Mouse (Mus musculus): Measurements from ENCODE around the gene Abcc6. TPM values are rescaled to one million over a fixed set of nuclear protein-coding genes. Genes with fewer than 3 reads are reported as not detected.
A peak's percentile ranks its signal among the peaks of the same experiment; 100 is the strongest.

Abcc6 gene
- total and polyA plus RNA-seq, 3 experiments = 2.2 to 10.5 (median 6.4) TPM

- Histone ChIP-seq H3K36me3 (replicated peaks in 1 of 2; ENCODE audit: control insufficient read depth in 1 of 2, insufficient read depth in 1 of 2, low read length in 1 of 2) (no peaks in the 10 kb centered on the region), H3K4me1 (ENCODE audit: control insufficient read depth in 1 of 2, insufficient read depth in 2 of 2) (peaks cover 23 to 45% of the 10 kb centered on the region in 2 experiments), H3K4me2 (ENCODE audit: insufficient read depth, low read depth, poor library complexity, severe bottlenecking) (no peak overlapping the region), H3K27ac (ENCODE audit: insufficient read depth, low read depth) (peak overlapping the region; percentile 50; the same call in 1 of the 2 replicates), H3K27me3 (replicated peaks) (no peaks in the 10 kb centered on the region), H3K4me3 (replicated peaks in 1 of 3; ENCODE audit: low read depth in 2 of 3, low read length in 2 of 3, poor library complexity in 1 of 3) (peak overlapping the region in 1 of 3 experiments; percentile 15), H3K9me3 (replicated peaks; ENCODE audit: low read length) (no peaks in the 10 kb centered on the region), H3K79me2 (replicated peaks; ENCODE audit: control insufficient read depth, extremely low read depth, insufficient read depth, poor library complexity, severe bottlenecking) (peaks cover under 1% of the 10 kb centered on the region; the same call in 1 of the 2 replicates), H3K9ac (ENCODE audit: insufficient read depth, low read depth) (no peak overlapping the region)
- TF ChIP-seq MAX (IDR thresholded peaks at IDR 0.05; ENCODE audit: low read length) = no peak
- no peak for TF ChIP-seq ZNF384 (IDR thresholded peaks at IDR 0.05; ENCODE audit: low read depth, low read length)
- in situ Hi-C loops (cut with MboI; ENCODE audit: low pct_ligation_motif_present, low pct_unique_long_range_greater_than_20kb, low sequenced_read_pairs) = no loop called here
- dilution Hi-C loops (cut with MboI; ENCODE audit: extremely low pct_ligation_motif_present, extremely low pct_unique_long_range_greater_than_20kb, low sequenced_read_pairs) = no loop called here
- no peak for DNase-seq (ENCODE audit: extremely low read depth)
Measured at GRCm38 (mm10) chr7:46028681-46029080, 1.4 kb downstream of the Abcc6 start.

DNA sequence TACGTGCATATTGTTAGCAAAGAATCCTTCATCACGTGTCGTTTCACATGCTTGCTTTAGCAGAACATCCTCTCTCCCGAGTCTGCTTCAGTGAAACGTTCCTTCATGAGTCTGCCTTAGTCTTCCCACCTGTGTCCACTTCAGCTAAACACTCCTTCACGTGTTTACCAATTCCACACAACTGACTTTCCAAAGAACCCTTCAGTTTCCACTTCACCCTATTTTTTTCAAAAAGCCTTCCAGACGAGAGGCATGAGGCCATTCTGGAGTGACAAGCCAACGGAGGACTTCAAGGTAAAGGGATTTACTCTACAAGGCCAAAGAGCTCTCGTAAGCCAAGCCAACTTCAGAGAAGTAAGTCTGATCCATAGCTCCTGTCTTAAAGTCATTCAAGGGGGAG is 4.7 kb downstream of the Abcc6 start:
- dilution Hi-C loops (cut with MboI; ENCODE audit: extremely low pct_ligation_motif_present, extremely low pct_unique_long_range_greater_than_20kb, low sequenced_read_pairs) = no loop called here

DNA sequence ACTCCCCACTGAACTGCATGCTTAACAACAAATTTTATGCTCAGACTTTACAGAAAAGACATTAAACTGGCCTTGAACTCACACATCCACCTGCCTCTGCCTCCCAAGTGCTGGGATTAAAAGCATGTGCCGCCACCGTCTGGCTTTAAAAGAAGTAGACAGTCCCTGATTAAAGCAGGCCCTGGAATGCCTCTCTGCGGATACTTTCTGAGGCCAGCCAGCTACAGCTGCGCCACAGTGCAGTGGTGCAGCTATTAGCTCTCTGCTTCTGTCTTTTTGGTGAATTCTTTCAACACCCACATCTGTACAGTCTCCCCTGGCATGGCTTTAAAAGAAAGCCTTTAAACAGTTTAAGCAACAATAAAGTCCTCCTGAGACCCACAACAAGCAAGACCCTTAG is 8.2 kb downstream of the Abcc6 start:
- no peaks in the 10 kb centered on the region for H3K79me2 ChIP-seq (replicated peaks; ENCODE audit: control insufficient read depth, extremely low read depth, insufficient read depth, poor library complexity, severe bottlenecking)
- DNase-seq (ENCODE audit: extremely low read depth) = no peak
- dilution Hi-C loops (cut with MboI; ENCODE audit: extremely low pct_ligation_motif_present, extremely low pct_unique_long_range_greater_than_20kb, low sequenced_read_pairs) = no loop called here
- no peak overlapping the region for H3K27ac ChIP-seq (ENCODE audit: insufficient read depth, low read depth)
- H3K4me1 ChIP-seq (ENCODE audit: control insufficient read depth in 1 of 2, insufficient read depth in 2 of 2) = peaks cover 3 to 5% of the 10 kb centered on the region in 2 experiments; a peak in 2 of 4 replicates
- no peaks in the 10 kb centered on the region for H3K9me3 ChIP-seq (replicated peaks; ENCODE audit: low read length)
- H3K4me3 ChIP-seq (replicated peaks in 1 of 3; ENCODE audit: low read depth in 2 of 3, low read length in 2 of 3, poor library complexity in 1 of 3) = no peak overlapping the region
- no peaks in the 10 kb centered on the region for H3K27me3 ChIP-seq (replicated peaks)
- no peak overlapping the region for H3K4me2 ChIP-seq (ENCODE audit: insufficient read depth, low read depth, poor library complexity, severe bottlenecking)
- no peaks in the 10 kb centered on the region for H3K36me3 ChIP-seq (replicated peaks in 1 of 2; ENCODE audit: control insufficient read depth in 1 of 2, insufficient read depth in 1 of 2, low read length in 1 of 2)
- no peak for TF ChIP-seq ELF1 (IDR thresholded peaks at IDR 0.05; ENCODE audit: low read depth, low read length)
- TF ChIP-seq ZNF384 (IDR thresholded peaks at IDR 0.05; ENCODE audit: low read depth, low read length) = no peak
- no peak for TF ChIP-seq NRF1 (IDR thresholded peaks at IDR 0.05; ENCODE audit: low read depth, low read length)
- TF ChIP-seq IRF4 (IDR thresholded peaks at IDR 0.05; ENCODE audit: low read depth, low read length) = no peak
- TF ChIP-seq RAD21 (IDR thresholded peaks at IDR 0.05; ENCODE audit: low read depth, low read length) = no peak
- TF ChIP-seq MAX (IDR thresholded peaks at IDR 0.05; ENCODE audit: low read length) = no peak
- TF ChIP-seq CHD2 (IDR thresholded peaks at IDR 0.05; ENCODE audit: low read length) = no peak
- no peak for TF ChIP-seq ZC3H11A (IDR thresholded peaks at IDR 0.05; ENCODE audit: low read depth, low read length)
- in situ Hi-C loops (cut with MboI; ENCODE audit: low pct_ligation_motif_present, low pct_unique_long_range_greater_than_20kb, low sequenced_read_pairs) = no loop called here
- no peak overlapping the region for H3K9ac ChIP-seq (ENCODE audit: insufficient read depth, low read depth)

More for the DNA sequence above, 4.7 kb downstream of the Abcc6 start:
- in situ Hi-C loops (cut with MboI; ENCODE audit: low pct_ligation_motif_present, low pct_unique_long_range_greater_than_20kb, low sequenced_read_pairs) = no loop called here
- Histone ChIP-seq H3K4me2 (ENCODE audit: insufficient read depth, low read depth, poor library complexity, severe bottlenecking) (no peak overlapping the region), H3K79me2 (replicated peaks; ENCODE audit: control insufficient read depth, extremely low read depth, insufficient read depth, poor library complexity, severe bottlenecking) (no peaks in the 10 kb centered on the region), H3K4me1 (ENCODE audit: control insufficient read depth in 1 of 2, insufficient read depth in 2 of 2) (peaks cover 12 to 20% of the 10 kb centered on the region in 2 experiments), H3K36me3 (replicated peaks in 1 of 2; ENCODE audit: control insufficient read depth in 1 of 2, insufficient read depth in 1 of 2, low read length in 1 of 2) (no peaks in the 10 kb centered on the region), H3K4me3 (replicated peaks in 1 of 3; ENCODE audit: low read depth in 2 of 3, low read length in 2 of 3, poor library complexity in 1 of 3) (no peak overlapping the region), H3K9ac (ENCODE audit: insufficient read depth, low read depth) (no peak overlapping the region), H3K27ac (ENCODE audit: insufficient read depth, low read depth) (no peak overlapping the region), H3K27me3 (replicated peaks) (no peaks in the 10 kb centered on the region), H3K9me3 (replicated peaks; ENCODE audit: low read length) (no peaks in the 10 kb centered on the region)
- no peak for DNase-seq (ENCODE audit: extremely low read depth)
- TF ChIP-seq CHD1 (IDR thresholded peaks at IDR 0.05; ENCODE audit: low read depth, low read length) (no peak), EP300 (IDR thresholded peaks at IDR 0.05; ENCODE audit: low read length) (no peak), KAT2A (IDR thresholded peaks at IDR 0.05; ENCODE audit: insufficient replicate concordance, low read length) (no peak), IRF4 (IDR thresholded peaks at IDR 0.05; ENCODE audit: low read depth, low read length) (no peak), USF2 (conservative IDR thresholded peaks at IDR 0.05; ENCODE audit: low read depth, low read length) (no peak)
